Mouse (Mus musculus) testis, postnatal 14 days (tissue): ENCODE measurements at regions not wholly inside any gene's neighbourhood (a gene's known extent, or its start where the extent isn't known, plus 50 kb on each side); places are given as distances from the start of the nearest gene placed in this dataset.

Experiments
- DNase-seq: peaks from one replicate; pipeline ENCODE4 v3.0.0; 2021; ENCODE audit warnings: low spot score

GRCm38 (mm10) chr14:25005241-25005946, 453.6 kb upstream of the Zmiz1 start:
- no peak for DNase-seq

DNA sequence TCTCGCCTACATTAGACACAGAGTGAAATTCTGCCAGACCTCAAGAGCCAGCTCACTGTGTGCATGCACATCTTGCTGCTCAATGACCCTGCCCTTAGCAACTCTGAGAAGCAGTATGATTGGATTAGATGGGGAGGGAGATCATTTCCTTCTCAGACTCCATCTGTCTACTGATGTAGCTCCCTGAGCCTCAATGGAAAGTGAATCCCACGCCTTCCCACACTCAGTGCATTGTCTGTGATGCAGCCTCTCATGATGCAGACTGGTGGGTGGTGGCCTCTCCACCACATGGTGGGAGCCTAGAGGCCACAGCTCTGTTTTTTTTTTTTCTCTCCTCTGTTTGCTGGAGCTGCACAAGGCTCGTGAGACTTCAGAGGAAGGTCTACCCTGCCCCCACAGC, 447.1 kb upstream of the Zmiz1 start:
- no peak for DNase-seq

GRCm38 (mm10) chr14:25015288-25016238, 443.4 kb upstream of the Zmiz1 start:
- no peak for DNase-seq

- DNase-seq: peak; percentile 10
These were observed 441.1 kb upstream of the Zmiz1 start for GRCm38 (mm10) chr14:25017860-25018259.

DNA sequence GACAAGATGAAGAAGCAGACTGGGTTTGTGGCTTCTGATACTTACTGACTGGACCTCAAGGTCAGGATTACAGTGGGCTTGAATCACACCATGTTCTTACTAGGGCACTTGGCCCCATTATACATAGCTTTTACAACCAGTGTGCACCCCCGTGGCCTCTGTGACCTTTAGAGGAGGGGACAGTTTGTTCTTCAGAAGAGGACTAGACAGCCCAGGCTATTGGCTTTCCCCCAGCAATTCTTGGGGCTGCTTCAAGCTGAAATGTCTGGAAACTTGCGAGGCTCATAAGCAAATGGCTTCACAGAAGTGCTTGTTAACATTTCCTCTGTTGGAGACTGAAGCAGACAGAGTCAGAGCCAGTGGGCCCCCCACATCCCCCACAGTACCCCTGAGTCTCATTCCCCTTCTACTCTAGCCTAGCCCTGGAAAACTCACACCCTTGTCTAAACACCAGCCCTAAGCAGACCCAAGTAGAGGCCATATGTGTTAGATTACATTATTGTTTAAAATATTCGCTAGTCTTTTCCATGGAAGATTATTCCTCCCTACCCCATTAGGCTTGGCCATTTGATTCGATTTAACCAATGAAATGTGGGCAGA, 439.6 kb upstream of the Zmiz1 start:
- peak; percentile 49 for DNase-seq

DNA sequence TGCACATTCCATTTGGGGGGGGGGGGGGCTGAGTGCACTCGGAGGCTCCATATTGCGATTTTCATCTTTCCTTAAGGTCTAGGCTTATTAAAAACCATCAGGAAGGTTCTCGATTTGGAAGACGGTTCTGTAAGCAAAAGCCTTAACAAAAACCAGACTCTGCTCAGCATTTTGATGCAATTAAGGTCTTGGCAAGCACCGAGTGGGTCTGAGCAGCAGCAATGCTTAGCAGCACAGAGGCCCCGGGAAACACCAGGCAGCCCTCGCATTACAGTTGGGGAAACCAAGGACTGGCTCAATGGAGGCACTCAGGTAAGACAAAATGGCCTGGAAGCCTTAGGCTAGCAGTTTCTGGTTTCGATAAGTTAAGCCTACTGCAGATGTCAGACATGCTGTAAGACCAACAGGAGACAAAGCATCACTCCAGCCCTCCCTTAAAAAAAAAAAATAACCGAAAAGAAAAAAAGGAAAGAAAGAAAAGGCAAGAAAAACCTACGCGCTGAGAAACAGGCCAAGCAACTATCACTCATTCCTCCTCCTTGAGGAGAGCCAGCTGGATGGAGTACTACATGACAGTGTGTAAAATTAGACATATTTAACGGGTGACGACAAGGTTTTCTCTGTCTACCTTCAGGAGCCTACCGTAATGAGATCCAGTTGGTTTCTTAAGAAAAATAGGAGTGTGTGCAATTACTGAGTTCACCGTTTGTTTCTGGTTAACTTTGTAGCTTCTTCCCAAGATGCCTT, 436.3 kb upstream of the Zmiz1 start:
- DNase-seq: no peak

DNA sequence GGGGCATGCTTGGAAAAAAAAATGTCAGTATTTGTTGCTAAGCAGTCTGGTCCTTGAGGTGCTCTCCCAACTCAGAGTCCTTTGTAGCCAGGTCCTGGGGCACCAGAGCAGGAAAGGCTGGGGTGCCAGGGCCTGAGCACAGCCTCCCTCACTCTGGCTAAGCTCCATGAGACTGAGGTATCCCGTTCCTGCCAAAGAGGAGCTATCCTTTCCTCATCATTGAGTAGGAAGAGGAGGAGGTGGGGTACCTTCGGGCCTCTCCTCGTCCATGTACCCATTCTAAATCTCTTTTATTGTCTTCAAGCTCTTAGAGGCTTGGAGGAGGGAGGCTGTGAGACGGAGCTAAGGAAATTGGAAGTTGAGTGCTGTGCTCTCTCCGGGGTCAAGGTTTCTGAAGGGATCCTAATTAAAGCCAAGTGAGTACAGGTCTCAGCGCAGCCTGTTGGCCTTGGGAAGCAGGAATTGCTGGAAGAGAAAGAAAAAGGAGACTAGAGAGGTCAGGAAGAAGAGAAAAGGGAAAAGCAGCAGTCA, 435.6 kb upstream of the Zmiz1 start:
- no peak for DNase-seq

DNA sequence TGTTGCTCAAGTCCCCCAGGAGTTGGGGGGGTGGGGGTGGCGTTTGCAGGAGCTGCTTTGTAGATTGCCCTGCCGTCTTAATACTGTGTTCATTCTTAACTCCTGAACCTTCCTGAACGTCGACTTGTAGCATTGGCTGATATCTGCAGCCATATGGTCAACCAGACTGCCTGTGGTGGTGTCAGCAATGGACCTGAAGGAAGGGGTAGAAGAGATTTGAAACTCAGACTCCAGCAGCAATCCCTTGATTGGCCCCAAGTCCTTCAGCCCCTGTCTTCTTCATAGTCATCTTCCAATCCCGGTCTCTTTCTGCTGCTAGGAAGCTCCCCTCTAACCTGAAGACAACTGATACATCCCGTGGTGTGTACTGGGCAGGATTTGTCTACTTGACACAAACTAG, 433.9 kb upstream of the Zmiz1 start:
- no peak for DNase-seq

GRCm38 (mm10) chr14:25027076-25027475, 431.9 kb upstream of the Zmiz1 start:
- no peak for DNase-seq

- no peak for DNase-seq
These were observed 431.1 kb upstream of the Zmiz1 start for GRCm38 (mm10) chr14:25027842-25028241.

GRCm38 (mm10) chr14:25030881-25031280, 428.1 kb upstream of the Zmiz1 start:
- DNase-seq: no peak

- DNase-seq: no peak
These were observed 427.0 kb upstream of the Zmiz1 start for GRCm38 (mm10) chr14:25031756-25032680.

GRCm38 (mm10) chr14:25032899-25033298, 426.1 kb upstream of the Zmiz1 start:
- DNase-seq: no peak

DNA sequence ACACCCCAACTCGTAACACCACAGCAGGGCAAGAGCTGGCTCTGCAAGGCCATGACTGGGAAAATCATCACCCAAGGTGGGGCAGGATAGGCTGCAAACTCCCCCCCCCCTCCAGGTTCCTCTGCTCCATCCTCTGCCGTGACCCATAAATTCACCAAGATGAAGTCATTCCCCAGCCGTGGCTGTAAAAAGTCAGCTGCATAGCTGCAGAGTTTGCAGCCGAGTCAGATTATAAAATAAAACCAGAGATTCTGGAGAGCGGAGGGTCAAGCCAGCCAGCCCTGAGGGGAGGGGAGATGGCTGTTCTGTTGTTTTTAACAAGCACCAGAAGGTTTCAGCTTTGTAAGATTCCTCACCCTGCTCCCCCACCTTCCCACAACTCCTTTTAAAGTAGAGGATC, 416.7 kb upstream of the Zmiz1 start:
- DNase-seq: no peak

DNA sequence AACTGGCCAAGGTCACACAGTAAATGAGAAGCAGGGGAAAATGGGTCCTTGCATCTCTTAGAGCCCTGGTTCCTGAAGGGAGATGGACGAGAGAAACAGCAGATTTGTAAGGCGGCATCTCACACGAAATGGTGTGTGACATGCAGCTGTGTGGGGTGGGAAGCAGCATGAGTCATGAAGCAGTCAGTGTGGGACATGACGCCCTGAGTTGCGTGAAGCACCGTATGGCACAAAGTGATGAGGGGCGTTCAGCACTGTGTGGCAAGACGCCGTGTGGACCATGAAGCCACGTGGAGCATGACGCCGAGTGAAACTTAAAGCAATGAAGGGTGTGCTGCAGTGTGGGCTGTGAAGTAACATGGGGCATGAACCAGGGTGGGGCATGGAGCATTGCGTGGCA, 414.9 kb upstream of the Zmiz1 start:
- DNase-seq: no peak

- DNase-seq: no peak
These were observed 414.1 kb upstream of the Zmiz1 start for GRCm38 (mm10) chr14:25044867-25045266.

DNA sequence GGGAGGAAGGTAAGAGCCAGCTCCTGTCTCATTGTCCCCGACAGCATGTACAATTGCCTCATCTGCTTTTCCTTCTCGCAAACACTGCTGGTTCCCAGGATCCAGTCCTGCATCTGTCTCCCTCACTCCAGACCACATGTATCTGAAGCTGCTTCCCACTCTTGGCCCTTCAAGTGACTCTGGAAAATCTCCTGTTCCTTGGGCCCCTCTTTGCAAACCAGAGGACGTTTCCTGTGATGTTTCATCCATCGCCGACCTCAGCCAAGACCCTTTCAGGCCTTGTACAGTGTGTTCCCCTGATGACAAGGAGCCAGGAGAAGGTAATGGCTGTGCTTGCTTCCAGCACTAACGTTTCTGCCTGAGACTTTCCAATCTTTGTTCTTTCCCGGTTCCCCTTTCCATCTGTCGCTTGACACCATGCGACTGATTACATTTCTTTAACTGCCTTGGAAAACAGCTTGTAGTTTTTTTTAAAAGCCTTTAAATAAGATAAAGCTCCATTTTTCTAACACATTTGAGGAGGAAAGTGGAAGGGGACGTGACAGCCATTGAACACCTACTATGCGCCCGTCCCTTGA, 408.2 kb upstream of the Zmiz1 start:
- DNase-seq: peak; percentile 27

DNA sequence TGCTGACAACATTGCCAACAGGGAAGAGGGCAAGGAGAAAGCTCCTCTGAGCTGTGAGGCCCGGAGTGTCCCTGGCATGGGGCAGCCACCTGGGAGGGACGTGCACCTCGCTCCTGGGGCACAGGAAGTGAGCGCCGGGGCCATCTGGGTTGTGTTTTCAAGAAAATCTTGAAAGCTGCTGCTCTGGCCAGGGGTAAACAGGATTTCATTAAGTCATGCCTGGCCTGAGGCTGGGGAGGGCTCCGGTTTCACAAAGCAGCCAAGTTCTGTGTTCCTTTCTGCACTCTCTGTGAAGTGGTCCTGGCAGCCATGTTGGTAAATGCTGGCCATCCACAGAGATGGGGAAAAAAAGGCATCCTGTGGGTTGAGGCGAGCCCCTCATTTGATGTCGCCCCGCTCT, 406.8 kb upstream of the Zmiz1 start:
- DNase-seq: no peak

GRCm38 (mm10) chr14:25059351-25059750, 399.6 kb upstream of the Zmiz1 start:
- DNase-seq: no peak

- DNase-seq: no peak
These were observed 398.7 kb upstream of the Zmiz1 start for GRCm38 (mm10) chr14:25060285-25060684.
